Mouse (Mus musculus) hindbrain, postnatal 0 days (tissue): ENCODE measurements around the gene Pmpca. TPM values are rescaled to one million over a fixed set of nuclear protein-coding genes. Genes with fewer than 3 reads are reported as not detected.

ENCODE experiments used
- ATAC-seq: fragments of 200-750 bp; cut with Nextera tagmentation; 2 replicates; pipeline ENCODE4 v1.8.0; 2017; ENCODE audit warnings: mild to moderate bottlenecking, moderate TSS enrichment, moderate library complexity
- DNase-seq: peaks from one replicate; pipeline ENCODE4 v3.0.0-alpha.2; 2015; ENCODE audit warnings: low spot score
- H3K27ac ChIP-seq: fragments of 300-500 bp; sonication (generic); 2 replicates; pipeline ENCODE4 v1.5.1; 2014; ENCODE audit warnings: mild to moderate bottlenecking
- H3K27me3 ChIP-seq: fragments of 300-500 bp; sonication (generic); 2 replicates; pipeline ENCODE4 v1.6.1; 2014; ENCODE audit warnings: low read length, mixed read lengths; ENCODE audit not compliant: insufficient read depth
- H3K36me3 ChIP-seq: fragments of 300-500 bp; sonication (generic); 2 replicates; pipeline ENCODE4 v1.6.1; 2014; ENCODE audit warnings: low read length, mixed read lengths; ENCODE audit not compliant: insufficient read depth
- H3K4me1 ChIP-seq: fragments of 300-500 bp; sonication (generic); 2 replicates; pipeline ENCODE4 v1.6.1; 2014; ENCODE audit warnings: antibody characterized with exemption, low read length, mixed read lengths; ENCODE audit not compliant: insufficient read depth
- H3K4me2 ChIP-seq: fragments of 300-500 bp; sonication (generic); 2 replicates; pipeline ENCODE4 v1.6.1; 2014; ENCODE audit warnings: low read depth, mild to moderate bottlenecking, low read length, moderate library complexity, mixed read lengths
- H3K4me3 ChIP-seq: fragments of 300-500 bp; sonication (generic); 2 replicates; pipeline ENCODE4 v1.5.1; 2014; ENCODE audit warnings: low read length
- H3K9ac ChIP-seq: fragments of 300-500 bp; sonication (generic); replicated peaks from 2 replicates; pipeline ENCODE4 v1.6.1; 2014; ENCODE audit warnings: mild to moderate bottlenecking, low read length, moderate library complexity, mixed read lengths
- H3K9me3 ChIP-seq: fragments of 300-500 bp; sonication (generic); 2 replicates; pipeline ENCODE4 v1.6.1; 2016; ENCODE audit warnings: low read length, mixed read lengths
- CTCF ChIP-seq: IDR thresholded peaks from 2 replicates; pipeline ENCODE4 v1.5.1; 2016; ENCODE audit warnings: antibody characterized with exemption, control low read depth, low read depth
- WGBS: fragments of 180-500 bp; shearing (Covaris S2); extraction: QIAGEN DNeasy Blood & Tissue Kit; methylation state at CpG from one replicate; pipeline ENCODE4 v1.1.7; 2014; 5-methylcytosine and 5-hydroxymethylcytosine counted together
- polyA plus RNA-seq: library from polyadenylated mRNA; unstranded; fragments of >200 nt; fragmentation: Nextera tagmentation; extraction: Ambion mirVana; gene quantifications from 2 replicates; pipeline ENCODE4 v1.2.1, GENCODE M21; 2015
- total RNA-seq: library from RNA; depleted of rRNA; stranded (reverse); fragments of >200 nt; gene quantifications from 2 replicates; pipeline ENCODE4 v1.2.3, GENCODE M21; 2014

The Pmpca gene
- total and polyA plus RNA-seq, 2 experiments from 2014 or later, result 68.5 to 94.9 TPM

GRCm38 (mm10) chr2:26391617-26392016 is 2.5 kb downstream of the Pmpca start:
- no peak for TF ChIP-seq CTCF
- ATAC-seq, result no peak
- Histone ChIP-seq H3K9me3 (no peaks in the 10 kb centered on the region), H3K4me1 (no peaks in the 10 kb centered on the region; the same call in 1 of the 2 replicates), H3K9ac (no peak overlapping the region), H3K4me2 (no peak overlapping the region), H3K4me3 (no peak overlapping the region), H3K27me3 (no peaks in the 10 kb centered on the region), H3K36me3 (peaks cover 67% of the 10 kb centered on the region), H3K27ac (no peak overlapping the region)
- no peak for DNase-seq
- 87% methylated on average over 6 of the region's 6 CpGs for WGBS

- no peak overlapping the region for H3K4me3 ChIP-seq
- DNase-seq (no peak), ATAC-seq (no peak; the same call in 1 of the 2 replicates)
- no peak for TF ChIP-seq CTCF
- no peak overlapping the region for H3K9ac ChIP-seq
- peaks cover 74% of the 10 kb centered on the region for H3K36me3 ChIP-seq
- no peaks in the 10 kb centered on the region for H3K9me3 ChIP-seq
- H3K4me2 ChIP-seq, result no peak overlapping the region
- no peak overlapping the region for H3K27ac ChIP-seq
- no peaks in the 10 kb centered on the region for H3K27me3 ChIP-seq
- WGBS, result 86% methylated on average over 8 of the region's 8 CpGs
- H3K4me1 ChIP-seq, result no peaks in the 10 kb centered on the region
Measured at GRCm38 (mm10) chr2:26398978-26399377, 9.8 kb downstream of the Pmpca start.

- ATAC-seq (no peak), DNase-seq (no peak)
- Histone ChIP-seq H3K4me2 (no peak overlapping the region), H3K36me3 (peaks cover 68% of the 10 kb centered on the region), H3K9ac (no peak overlapping the region), H3K27ac (no peak overlapping the region), H3K4me3 (no peak overlapping the region), H3K4me1 (no peaks in the 10 kb centered on the region), H3K27me3 (no peaks in the 10 kb centered on the region), H3K9me3 (no peaks in the 10 kb centered on the region)
- WGBS, result 79% methylated on average over 5 of the region's 5 CpGs
- TF ChIP-seq CTCF, result no peak
Measured at GRCm38 (mm10) chr2:26399647-26400046, 10.5 kb downstream of the Pmpca start.

GRCm38 (mm10) chr2:26400296-26400695 is 11.2 kb downstream of the Pmpca start:
- H3K27me3 ChIP-seq, result no peaks in the 10 kb centered on the region
- no peak overlapping the region for H3K9ac ChIP-seq
- no peak overlapping the region for H3K4me2 ChIP-seq
- 91% methylated on average over 5 of the region's 5 CpGs for WGBS
- DNase-seq, result no peak
- TF ChIP-seq CTCF, result no peak
- H3K9me3 ChIP-seq, result no peaks in the 10 kb centered on the region
- ATAC-seq, result no peak
- no peak overlapping the region for H3K27ac ChIP-seq
- H3K4me1 ChIP-seq, result no peaks in the 10 kb centered on the region
- peaks cover 61% of the 10 kb centered on the region for H3K36me3 ChIP-seq
- H3K4me3 ChIP-seq, result no peak overlapping the region

GRCm38 (mm10) chr2:26401023-26401422 is 11.9 kb downstream of the Pmpca start:
- no peak for ATAC-seq

GRCm38 (mm10) chr2:26402265-26402664 is 13.1 kb downstream of the Pmpca start:
- Histone ChIP-seq H3K9ac (no peak overlapping the region), H3K27me3 (no peaks in the 10 kb centered on the region), H3K4me3 (no peak overlapping the region), H3K36me3 (peaks cover 41% of the 10 kb centered on the region), H3K27ac (no peak overlapping the region), H3K9me3 (no peaks in the 10 kb centered on the region), H3K4me2 (no peak overlapping the region), H3K4me1 (peaks cover 16% of the 10 kb centered on the region)
- no peak for DNase-seq
- ATAC-seq, result no peak
- TF ChIP-seq CTCF, result no peak
- 80% methylated on average over 1 of the region's 1 CpGs for WGBS

More at GRCm38 (mm10) chr2:26401023-26401422, 11.9 kb downstream of the Pmpca start:
- H3K4me1 ChIP-seq, result peaks cover 4% of the 10 kb centered on the region
- no peak overlapping the region for H3K9ac ChIP-seq
- H3K27me3 ChIP-seq, result no peaks in the 10 kb centered on the region
- H3K9me3 ChIP-seq, result no peaks in the 10 kb centered on the region
- no peak for TF ChIP-seq CTCF
- no peak overlapping the region for H3K27ac ChIP-seq
- no peak overlapping the region for H3K4me3 ChIP-seq
- H3K4me2 ChIP-seq, result no peak overlapping the region
- peaks cover 54% of the 10 kb centered on the region for H3K36me3 ChIP-seq
- no peak for DNase-seq
- WGBS, result 95% methylated on average over 4 of the region's 4 CpGs

- 83% methylated on average over 8 of the region's 8 CpGs for WGBS
- H3K4me1 ChIP-seq, result peaks cover 26% of the 10 kb centered on the region
- peaks cover 36% of the 10 kb centered on the region for H3K36me3 ChIP-seq
- H3K4me2 ChIP-seq, result no peak overlapping the region
- H3K27me3 ChIP-seq, result no peaks in the 10 kb centered on the region
- H3K27ac ChIP-seq, result no peak overlapping the region
- ATAC-seq (no peak), DNase-seq (no peak)
- H3K4me3 ChIP-seq, result no peak overlapping the region
- H3K9me3 ChIP-seq, result no peaks in the 10 kb centered on the region
- no peak for TF ChIP-seq CTCF
- H3K9ac ChIP-seq, result no peak overlapping the region
Measured at GRCm38 (mm10) chr2:26403306-26403705, 14.2 kb downstream of the Pmpca start.
